Mouse (Mus musculus) spleen, postnatal 10 days (tissue): ENCODE results near the gene Atrnl1.
"Not testable (repeated sequence)": the region's sequence is repeated elsewhere in the genome, so short reads cannot be mapped to it uniquely, and the experiment has no call there.

Source experiments
- DNase-seq, 2 experiments: peaks; one replicate each; pipeline ENCODE4 v3.0.0; 2021 to 2022; ENCODE audit warnings: low spot score in 2 of 2

The Atrnl1 gene

GRCm38 (mm10) chr19:57816221-57816996, 205.6 kb downstream of the Atrnl1 start:
- peak in 1 of 2 experiments; percentile 22 for DNase-seq

- DNase-seq, result no peak
Measured at GRCm38 (mm10) chr19:57817736-57818135, 206.9 kb downstream of the Atrnl1 start.

GRCm38 (mm10) chr19:57823446-57823845, 212.6 kb downstream of the Atrnl1 start:
- no peak for DNase-seq

GRCm38 (mm10) chr19:57825271-57826207, 214.7 kb downstream of the Atrnl1 start:
- DNase-seq, result no peak

GRCm38 (mm10) chr19:57833083-57833482, 222.2 kb downstream of the Atrnl1 start:
- no peak for DNase-seq

GRCm38 (mm10) chr19:57837882-57838281, 227.0 kb downstream of the Atrnl1 start:
- DNase-seq, result no peak

GRCm38 (mm10) chr19:57838546-57838945, 227.7 kb downstream of the Atrnl1 start:
- DNase-seq, result no peak

- DNase-seq, result no peak
Measured at GRCm38 (mm10) chr19:57849915-57850314, 239.1 kb downstream of the Atrnl1 start.

GRCm38 (mm10) chr19:57868350-57868749, 257.5 kb downstream of the Atrnl1 start:
- DNase-seq, result no peak

GRCm38 (mm10) chr19:57870871-57871270, 260.0 kb downstream of the Atrnl1 start:
- no peak for DNase-seq

GRCm38 (mm10) chr19:57876057-57876456, 265.2 kb downstream of the Atrnl1 start:
- DNase-seq, result peak in 1 of 2 experiments; percentile 44

GRCm38 (mm10) chr19:57877343-57877742, 266.5 kb downstream of the Atrnl1 start:
- DNase-seq, result no peak

- DNase-seq, result no peak
Measured at GRCm38 (mm10) chr19:57878583-57878982, 267.7 kb downstream of the Atrnl1 start.

- DNase-seq, result not testable (repeated sequence)
Measured at GRCm38 (mm10) chr19:57879841-57880240, 269.0 kb downstream of the Atrnl1 start.

GRCm38 (mm10) chr19:57881927-57882326, 271.1 kb downstream of the Atrnl1 start:
- DNase-seq, result no peak

GRCm38 (mm10) chr19:57888871-57889270, 278.0 kb downstream of the Atrnl1 start:
- DNase-seq, result no peak

GRCm38 (mm10) chr19:57889741-57890140, 278.9 kb downstream of the Atrnl1 start:
- DNase-seq, result no peak

GRCm38 (mm10) chr19:57890954-57891353, 280.1 kb downstream of the Atrnl1 start:
- no peak for DNase-seq

GRCm38 (mm10) chr19:57894191-57894590, 283.4 kb downstream of the Atrnl1 start:
- DNase-seq, result no peak

- no peak for DNase-seq
Measured at GRCm38 (mm10) chr19:57900037-57900436, 289.2 kb downstream of the Atrnl1 start.

- DNase-seq, result no peak
Measured at GRCm38 (mm10) chr19:57909466-57909865, 298.6 kb downstream of the Atrnl1 start.

GRCm38 (mm10) chr19:57910650-57911049, 299.8 kb downstream of the Atrnl1 start:
- DNase-seq, result no peak

GRCm38 (mm10) chr19:57916325-57916724, 305.5 kb downstream of the Atrnl1 start:
- DNase-seq, result no peak
